Mouse (Mus musculus): ENCODE data around the gene Oas1a.
"Not testable (repeated sequence)": the region's sequence is repeated elsewhere in the genome, so short reads cannot be mapped to it uniquely, and the experiment has no call there.

The Oas1a gene

DNA sequence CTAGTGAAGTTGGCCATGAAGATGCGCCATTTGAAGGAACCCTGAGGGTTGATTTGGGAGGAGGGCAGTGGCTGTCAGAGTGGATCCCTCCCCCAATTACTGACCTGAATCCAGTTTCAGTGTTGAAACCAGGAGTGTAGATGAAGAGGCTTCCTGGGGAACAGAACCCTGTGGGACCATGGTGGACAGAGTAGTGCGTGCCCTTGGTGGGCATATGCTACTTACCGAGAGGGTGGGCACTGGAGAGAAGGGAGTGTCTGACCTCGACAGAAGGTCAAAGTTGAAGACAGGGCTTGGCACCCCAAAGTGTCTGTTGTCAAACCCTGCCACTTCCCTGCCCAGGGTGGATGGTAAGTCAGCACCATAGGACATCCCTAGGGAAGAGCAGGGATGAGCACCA, 13.5 kb downstream of the Oas1a start:
- CTCF ChIA-PET = not testable (repeated sequence)

DNA sequence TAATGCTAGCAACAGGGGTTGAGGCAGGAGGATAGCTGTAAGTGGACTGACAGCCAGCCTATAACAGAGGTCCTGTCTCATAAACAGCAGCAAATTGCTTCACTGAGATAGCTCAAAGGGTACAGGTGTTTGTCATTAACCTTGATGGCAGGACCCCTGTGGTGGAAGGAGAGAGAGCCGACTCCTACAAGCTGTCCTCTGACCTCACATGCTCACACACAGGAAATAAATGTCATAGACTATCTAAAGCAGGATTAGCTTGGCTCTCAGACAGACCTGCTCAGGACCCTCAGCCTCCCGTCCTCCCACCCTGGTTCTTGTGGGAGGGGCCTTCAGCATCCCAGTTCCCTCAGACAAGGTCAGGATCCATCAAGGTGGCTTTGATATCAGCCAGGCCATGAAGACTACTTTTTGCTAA, 15.1 kb downstream of the Oas1a start:
- CTCF ChIA-PET = no interaction called here

GRCm38 (mm10) chr5:120891566-120892242, 15.6 kb downstream of the Oas1a start:
- CTCF ChIA-PET = not testable (repeated sequence)

DNA sequence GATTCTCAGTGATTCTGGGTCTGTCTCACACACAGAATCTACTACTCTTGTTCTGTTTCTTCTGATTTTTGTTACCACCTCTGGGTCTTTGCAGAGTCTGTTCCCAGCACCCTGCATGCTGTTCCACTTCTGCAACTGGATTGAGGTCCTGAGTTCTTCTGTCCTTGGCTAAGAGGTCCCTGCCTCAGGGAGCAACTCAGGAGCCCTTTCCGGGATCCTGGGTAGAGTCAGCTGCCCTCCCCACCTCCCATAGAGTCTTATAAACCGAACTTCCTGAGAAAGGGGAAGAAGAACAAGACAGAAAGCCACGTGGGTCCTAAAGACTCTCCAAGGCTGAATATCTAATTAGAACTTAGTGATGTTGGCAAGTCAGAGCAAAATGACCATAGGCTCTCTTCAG, 16.3 kb downstream of the Oas1a start:
- CTCF ChIA-PET = no interaction called here

- CTCF ChIA-PET = no interaction called here
Observed at GRCm38 (mm10) chr5:120890026-120890425, 17.3 kb downstream of the Oas1a start.

GRCm38 (mm10) chr5:120888294-120888815, 19.0 kb downstream of the Oas1a start:
- CTCF ChIA-PET = interaction anchor here (0.6 to 0.7 kb wide), 2 partner anchors 20 to 912 kb away, joined by 5 to 8 read pairs; no protein-coding TSS in a partner anchor

DNA sequence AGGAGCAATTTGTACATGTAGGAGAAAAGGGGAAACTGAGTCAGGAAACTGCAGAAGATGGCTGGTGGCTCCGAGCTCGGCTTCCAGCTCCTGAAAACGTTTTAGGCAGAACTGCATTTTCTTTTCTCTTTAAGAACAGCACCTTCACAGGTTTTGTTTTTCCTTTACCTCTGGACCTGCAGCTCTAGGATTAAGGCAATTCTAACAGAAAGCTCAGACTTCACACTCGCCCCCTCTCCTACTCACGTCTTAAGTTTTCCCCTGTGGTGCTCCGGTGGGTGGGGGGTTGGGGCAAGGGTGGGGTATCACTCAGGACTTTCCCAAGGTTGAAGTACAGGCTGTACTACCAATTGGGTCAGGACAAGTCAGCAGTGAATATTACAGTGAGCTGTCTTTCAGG, 19.5 kb downstream of the Oas1a start:
- CTCF ChIA-PET = interaction anchor here (0.7 kb wide), 1 partner anchor 912 kb away, joined by 5 read pairs; no protein-coding TSS in a partner anchor

- CTCF ChIA-PET = interaction anchor here (0.7 kb wide), 1 partner anchor 913 kb away, joined by 5 read pairs; no protein-coding TSS in a partner anchor
Observed at GRCm38 (mm10) chr5:120887413-120887812, 19.9 kb downstream of the Oas1a start, which contains the start of gene Oas1g. TSS of gene Oas1g (minus strand) at chr5:120887613.

DNA sequence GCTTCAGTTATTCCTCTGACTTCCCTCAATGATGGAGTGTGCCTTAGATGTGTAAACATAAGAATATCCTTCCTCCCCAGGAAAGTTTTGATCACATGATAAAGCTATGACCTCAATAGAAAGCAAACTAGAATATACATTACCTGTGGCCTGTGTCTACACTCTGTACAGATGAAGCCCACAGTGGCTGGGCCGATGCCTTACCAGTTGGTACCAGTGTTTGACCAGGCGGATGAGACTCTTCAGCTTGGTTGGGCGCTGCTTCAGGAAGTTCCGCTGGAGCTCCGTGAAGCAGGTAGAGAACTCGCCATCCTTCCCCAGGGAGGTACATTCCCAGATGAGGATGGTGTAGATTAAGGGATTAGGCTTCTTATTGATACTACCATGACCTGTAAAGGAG, 25.6 kb downstream of the Oas1a start:
- CTCF ChIA-PET = not testable (repeated sequence)

GRCm38 (mm10) chr5:120878803-120879202, 28.5 kb downstream of the Oas1a start:
- CTCF ChIA-PET = not testable (repeated sequence)

DNA sequence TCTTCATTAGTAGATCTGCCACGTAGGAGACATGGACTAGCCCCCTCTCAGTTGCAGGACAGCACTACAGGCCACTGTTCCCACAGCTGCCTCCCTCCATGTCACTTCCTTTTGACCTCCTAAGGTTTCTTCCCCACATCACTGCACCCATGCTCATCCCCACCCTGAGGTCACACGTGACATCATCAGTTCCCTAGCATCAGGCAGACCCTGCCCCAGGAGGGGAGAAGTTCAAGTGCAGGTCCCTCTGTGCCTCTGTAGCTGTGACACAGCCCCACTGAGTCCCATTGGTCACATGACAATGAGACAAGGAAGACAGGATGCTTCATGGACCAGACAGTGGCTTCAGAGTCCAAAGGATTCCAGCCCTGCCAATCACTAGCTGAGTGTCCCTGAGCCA, 29.9 kb downstream of the Oas1a start:
- CTCF ChIA-PET = not testable (repeated sequence)

- CTCF ChIA-PET = not testable (repeated sequence)
Observed at GRCm38 (mm10) chr5:120876839-120877238, 30.5 kb downstream of the Oas1a start.

- CTCF ChIA-PET = no interaction called here
Observed at GRCm38 (mm10) chr5:120871469-120871868, 35.9 kb downstream of the Oas1a start.

DNA sequence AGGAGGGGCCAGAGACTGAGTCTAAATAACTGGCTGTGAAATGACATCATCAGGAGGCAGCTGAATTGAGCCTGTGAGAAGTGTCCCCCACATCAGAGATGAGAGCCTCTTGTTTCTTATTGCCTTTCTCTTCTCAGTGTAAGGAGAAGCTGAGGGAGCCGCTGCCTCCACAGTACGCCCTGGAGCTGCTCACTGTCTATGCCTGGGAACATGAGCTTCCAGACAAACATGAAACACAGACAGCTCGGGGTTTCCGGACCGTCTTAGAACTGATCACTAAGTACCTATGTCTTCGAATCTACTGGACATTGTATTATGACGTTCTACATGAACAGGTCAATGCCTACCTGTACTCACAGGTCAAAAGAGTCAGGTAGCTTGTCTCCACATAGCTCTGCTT, 36.5 kb downstream of the Oas1a start:
- CTCF ChIA-PET = no interaction called here

DNA sequence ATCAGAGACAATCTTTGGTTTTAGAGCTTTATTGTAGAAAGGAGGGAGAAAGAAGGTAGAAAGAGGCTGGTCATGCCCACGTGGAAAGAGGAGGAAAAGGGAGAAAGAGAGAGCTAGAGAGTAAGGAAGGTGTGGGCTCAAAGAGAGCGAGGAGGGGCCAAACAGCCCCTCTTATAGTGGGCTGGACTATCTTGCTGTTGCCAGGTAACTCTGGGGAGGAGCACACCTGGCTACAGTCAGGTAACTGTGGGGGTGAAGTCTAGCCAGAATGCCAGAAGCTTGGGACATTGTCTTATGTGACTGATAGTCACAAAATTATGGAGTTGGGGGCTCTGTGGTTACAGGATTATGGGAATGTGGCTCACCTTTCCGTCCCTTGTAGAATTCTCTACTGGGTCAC, 37.2 kb downstream of the Oas1a start:
- CTCF ChIA-PET = no interaction called here

DNA sequence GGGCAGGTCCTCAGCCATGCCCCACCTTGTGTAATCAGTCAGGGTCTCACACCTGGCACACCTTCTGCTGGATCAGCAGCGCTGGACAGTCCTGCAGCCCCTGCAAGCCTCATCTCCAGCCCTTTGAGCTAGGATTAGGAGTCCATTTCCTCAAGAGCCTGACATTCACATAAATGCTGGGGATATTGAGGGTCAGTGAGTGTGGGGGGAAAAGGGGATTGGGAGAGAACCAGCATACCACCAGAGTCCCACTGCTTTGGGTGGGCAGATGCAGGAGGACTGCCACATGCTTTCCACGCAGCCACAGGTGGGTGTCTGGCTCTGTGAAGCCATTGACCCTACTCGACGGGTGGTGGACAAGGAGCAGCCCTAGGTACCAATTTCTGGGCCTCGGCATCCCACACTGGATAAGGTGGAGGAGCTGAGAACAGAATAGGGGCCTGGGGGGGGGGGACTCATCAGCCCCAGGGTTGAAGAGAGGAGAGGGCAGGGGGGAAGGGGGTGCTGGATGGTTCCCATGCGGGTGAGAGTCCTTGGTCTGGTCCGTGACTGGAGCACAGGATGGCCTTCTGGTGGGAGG, 37.8 kb downstream of the Oas1a start:
- CTCF ChIA-PET = interaction anchor here (0.6 kb wide), 1 partner anchor 1800 kb away, joined by 6 read pairs; no protein-coding TSS in a partner anchor

GRCm38 (mm10) chr5:120865336-120865860, 41.9 kb downstream of the Oas1a start:
- CTCF ChIA-PET = no interaction called here

- CTCF ChIA-PET = no interaction called here
Observed at GRCm38 (mm10) chr5:120861121-120861520, 46.2 kb downstream of the Oas1a start, which contains the start of gene Oas1h. TSS of gene Oas1h (plus strand) at chr5:120861421.

- CTCF ChIA-PET = no interaction called here
Observed at GRCm38 (mm10) chr5:120859241-120859640, 48.1 kb downstream of the Oas1a start.

GRCm38 (mm10) chr5:120849601-120850136, 57.7 kb downstream of the Oas1a start:
- CTCF ChIA-PET = interaction anchor here (0.7 kb wide), 1 partner anchor 904 kb away, joined by 9 read pairs; no protein-coding TSS in a partner anchor

DNA sequence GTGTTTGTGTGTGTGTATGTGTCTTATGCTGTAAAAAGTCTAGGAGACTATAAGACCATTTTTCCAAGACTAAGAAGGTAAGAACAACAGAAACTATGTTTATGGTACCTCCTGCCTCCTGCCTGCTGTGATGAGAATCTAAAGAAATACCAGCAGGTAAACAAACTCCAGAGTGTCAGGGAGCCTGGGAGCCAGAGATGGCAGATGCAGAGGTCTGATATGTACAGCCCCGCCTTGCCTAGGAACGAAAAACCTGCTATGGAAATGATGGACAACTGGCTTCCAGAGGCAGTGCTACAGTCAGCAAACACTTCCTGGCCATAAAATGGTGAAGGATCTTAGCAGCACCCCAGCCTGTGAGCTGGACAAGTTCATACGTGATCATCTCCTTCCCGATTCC, 60.3 kb downstream of the Oas1a start, which contains the start of gene Oas1f:
TSS of gene Oas1f (plus strand) at position 301 of the 400 bp plus-strand sequence.
- CTCF ChIA-PET = no interaction called here
